Mouse (Mus musculus) megakaryocyte, embryonic 14.5 days (primary cell): ENCODE data around the gene Agmo.

Experiments
- FLI1 ChIP-seq: IDR thresholded peaks from 2 replicates; pipeline ENCODE4 v1.6.1; 2012; ENCODE audit warnings: low read length, inconsistent platforms, mixed read lengths
- GATA1 ChIP-seq: IDR thresholded peaks from 3 replicates; pipeline ENCODE4 v1.6.1; 2012; ENCODE audit warnings: mixed read lengths, low read length, inconsistent platforms, borderline replicate concordance

DNA sequence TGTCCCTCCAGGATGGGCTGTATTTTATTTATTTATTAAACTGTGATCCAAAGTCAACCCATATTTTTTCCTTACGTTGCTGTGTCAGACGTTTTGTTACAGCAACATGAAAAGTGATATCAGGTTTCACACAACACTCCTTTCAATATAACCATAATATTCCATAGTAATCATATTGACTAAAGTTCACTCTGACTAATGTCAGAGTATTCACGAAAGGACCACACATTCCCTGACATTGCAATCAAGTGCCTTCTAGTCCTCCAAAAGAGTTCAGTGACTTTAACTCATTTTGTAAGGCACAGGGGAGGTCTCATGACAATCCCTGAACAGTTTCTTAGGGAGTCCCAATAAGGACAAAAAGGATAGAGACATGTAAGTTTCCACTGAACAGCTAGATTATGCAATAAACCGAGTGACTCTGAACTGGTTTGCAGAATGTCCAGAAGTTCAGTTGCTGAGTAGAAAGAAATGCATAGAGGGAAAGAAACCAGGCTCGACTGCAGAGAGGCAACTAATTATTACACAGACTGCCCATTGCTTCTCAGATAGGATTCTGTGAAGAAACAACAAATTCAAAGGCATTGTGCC lies 371 bp upstream of the Agmo start:
- TF ChIP-seq GATA1 (no peak), FLI1 (no peak)
